Mouse (Mus musculus): ENCODE measurements around the gene Pfkfb4.
A peak's percentile ranks its signal among the peaks of the same experiment; 100 is the strongest.

Pfkfb4 gene

GRCm38 (mm10) chr9:108991428-108992084 is at the start of gene Pfkfb4:
Pfkfb4 (plus strand) TSS chr9:108991778.
- peak; percentile 97 for DNase-seq

- no peak for DNase-seq
Measured at GRCm38 (mm10) chr9:108945111-108945510, 46.5 kb upstream of the Pfkfb4 start.

GRCm38 (mm10) chr9:108945608-108946007 is 46.0 kb upstream of the Pfkfb4 start:
- no peak for DNase-seq

- no peak for DNase-seq
Measured at GRCm38 (mm10) chr9:108949231-108949966, 42.2 kb upstream of the Pfkfb4 start.

- DNase-seq: no peak
Measured at GRCm38 (mm10) chr9:108949967-108950728, 41.4 kb upstream of the Pfkfb4 start.

- no peak for DNase-seq
Measured at GRCm38 (mm10) chr9:108953081-108953636, 38.4 kb upstream of the Pfkfb4 start, which contains the start of gene Col7a1. Col7a1 (plus strand) TSS chr9:108953586.

GRCm38 (mm10) chr9:108955241-108955640 is 36.3 kb upstream of the Pfkfb4 start:
- no peak for DNase-seq

GRCm38 (mm10) chr9:108955846-108956245 is 35.7 kb upstream of the Pfkfb4 start:
- no peak for DNase-seq

- no peak for DNase-seq
Measured at GRCm38 (mm10) chr9:108963577-108963976, 28.0 kb upstream of the Pfkfb4 start.

- DNase-seq: no peak
Measured at GRCm38 (mm10) chr9:108964338-108964737, 27.2 kb upstream of the Pfkfb4 start.

GRCm38 (mm10) chr9:108970623-108971022 is 21.0 kb upstream of the Pfkfb4 start:
- DNase-seq: no peak

GRCm38 (mm10) chr9:108976483-108976882 is 15.1 kb upstream of the Pfkfb4 start:
- no peak for DNase-seq

GRCm38 (mm10) chr9:108977966-108978365 is 13.6 kb upstream of the Pfkfb4 start:
- DNase-seq: no peak

GRCm38 (mm10) chr9:108982498-108982897 is 9.1 kb upstream of the Pfkfb4 start:
- DNase-seq: no peak

- peak; percentile 69 for DNase-seq
Measured at GRCm38 (mm10) chr9:108983209-108983608, 8.4 kb upstream of the Pfkfb4 start.

- DNase-seq: no peak
Measured at GRCm38 (mm10) chr9:108985710-108986109, 5.9 kb upstream of the Pfkfb4 start, which contains the start of gene Ucn2. Ucn2 (plus strand) TSS chr9:108986010.

- peak; percentile 69 for DNase-seq
Measured at GRCm38 (mm10) chr9:108987704-108988350, 3.8 kb upstream of the Pfkfb4 start.

- DNase-seq: no peak
Measured at GRCm38 (mm10) chr9:108989802-108990461, 1.6 kb upstream of the Pfkfb4 start.

- no peak for DNase-seq
Measured at GRCm38 (mm10) chr9:108990462-108990820, 1.1 kb upstream of the Pfkfb4 start.

GRCm38 (mm10) chr9:108992085-108992469 is 499 bp downstream of the Pfkfb4 start:
- DNase-seq: no peak

GRCm38 (mm10) chr9:108992620-108993361 is 1.2 kb downstream of the Pfkfb4 start:
- DNase-seq: no peak
